Mouse (Mus musculus) lung, postnatal 0 days (tissue): ENCODE results near the gene Ston1.

Experiments used
- CTCF ChIP-seq: IDR thresholded peaks from 2 replicates; pipeline ENCODE4 v1.5.1; 2016; ENCODE audit warnings: antibody characterized with exemption, mild to moderate bottlenecking
- EP300 ChIP-seq: IDR thresholded peaks from 2 replicates; pipeline ENCODE4 v1.6.1; 2016; ENCODE audit warnings: antibody characterized with exemption, mild to moderate bottlenecking, control low read depth

DNA sequence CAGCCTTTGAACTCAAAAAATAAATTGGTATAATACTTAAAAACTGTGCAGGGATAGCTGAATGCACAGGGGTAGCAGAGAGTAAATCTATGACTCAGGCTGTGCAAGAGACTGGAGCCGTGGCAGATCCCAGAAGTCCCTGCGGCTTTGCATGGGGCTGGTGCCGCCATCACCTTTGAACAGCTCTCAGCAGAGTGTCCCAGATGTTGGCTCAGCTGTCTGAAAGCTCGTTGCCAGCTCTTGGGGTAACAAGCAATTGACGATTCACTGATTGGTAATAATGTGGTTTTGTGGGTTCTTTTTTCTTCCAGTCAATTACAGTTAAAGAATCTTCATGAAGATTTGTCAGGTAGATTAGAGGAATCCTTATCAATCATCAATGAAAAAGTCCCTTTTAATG is 47.1 kb upstream of the Ston1 start:
- TF ChIP-seq CTCF (no peak), EP300 (no peak)
